Mouse (Mus musculus) lung, adult 18-20 months (tissue): ENCODE results near the gene Abcb4.
"Not testable (repeated sequence)": the region's sequence is repeated elsewhere in the genome, so short reads cannot be mapped to it uniquely, and the experiment has no call there.

Experiments
- DNase-seq, 2 experiments: peaks; one replicate each; pipeline ENCODE4 v3.0.0; 2022; ENCODE audit warnings: mixed read lengths in 2 of 2

Abcb4 gene

GRCm38 (mm10) chr5:8893300-8894103, at the start of gene Abcb4:
TSS of gene Abcb4 (plus strand) at chr5:8893717.
- DNase-seq: peak; percentile 9 to 25

- not testable (repeated sequence) for DNase-seq
Measured at GRCm38 (mm10) chr5:8848607-8849575, 44.6 kb upstream of the Abcb4 start.

GRCm38 (mm10) chr5:8850851-8851250, 42.7 kb upstream of the Abcb4 start:
- DNase-seq: no peak

GRCm38 (mm10) chr5:8857201-8857600, 36.3 kb upstream of the Abcb4 start:
- no peak for DNase-seq

- DNase-seq: no peak
Measured at GRCm38 (mm10) chr5:8861811-8862210, 31.7 kb upstream of the Abcb4 start.

- DNase-seq: no peak
Measured at GRCm38 (mm10) chr5:8863580-8864337, 29.8 kb upstream of the Abcb4 start.

- not testable (repeated sequence) for DNase-seq
Measured at GRCm38 (mm10) chr5:8865630-8866029, 27.9 kb upstream of the Abcb4 start.

GRCm38 (mm10) chr5:8866366-8866765, 27.2 kb upstream of the Abcb4 start:
- no peak for DNase-seq

GRCm38 (mm10) chr5:8868019-8868418, 25.5 kb upstream of the Abcb4 start:
- no peak for DNase-seq

GRCm38 (mm10) chr5:8872979-8873915, 20.3 kb upstream of the Abcb4 start:
- DNase-seq: no peak

- DNase-seq: no peak
Measured at GRCm38 (mm10) chr5:8877086-8877485, 16.4 kb upstream of the Abcb4 start.

GRCm38 (mm10) chr5:8877800-8878199, 15.7 kb upstream of the Abcb4 start:
- DNase-seq: no peak

- no peak for DNase-seq
Measured at GRCm38 (mm10) chr5:8885837-8886236, 7.7 kb upstream of the Abcb4 start.

- no peak for DNase-seq
Measured at GRCm38 (mm10) chr5:8894104-8894425, 548 bp downstream of the Abcb4 start.

- DNase-seq: no peak
Measured at GRCm38 (mm10) chr5:8894641-8895490, 1.3 kb downstream of the Abcb4 start.

GRCm38 (mm10) chr5:8896198-8896597, 2.7 kb downstream of the Abcb4 start:
- no peak for DNase-seq

GRCm38 (mm10) chr5:8898246-8898645, 4.7 kb downstream of the Abcb4 start:
- no peak for DNase-seq

GRCm38 (mm10) chr5:8901001-8901400, 7.5 kb downstream of the Abcb4 start:
- DNase-seq: no peak

GRCm38 (mm10) chr5:8902141-8902817, 8.8 kb downstream of the Abcb4 start:
- no peak for DNase-seq

- no peak for DNase-seq
Measured at GRCm38 (mm10) chr5:8904539-8904938, 11.0 kb downstream of the Abcb4 start.
